Mouse (Mus musculus) midbrain, embryonic 10.5 days (tissue): ENCODE measurements around the gene Slc38a8. TPM values are rescaled to one million over a fixed set of nuclear protein-coding genes. Genes with fewer than 3 reads are reported as not detected.

Source experiments
- DNase-seq: peaks from one replicate; pipeline ENCODE4 v3.0.0-alpha.2; 2017; ENCODE audit warnings: low spot score
- H3K27ac ChIP-seq: fragments of 300-500 bp; sonication (generic); replicated peaks from 2 replicates; pipeline ENCODE4 v1.5.1; 2016; ENCODE audit warnings: mild to moderate bottlenecking
- H3K27me3 ChIP-seq: fragments of 300-500 bp; sonication (generic); 2 replicates; pipeline ENCODE4 v1.6.1; 2016; ENCODE audit warnings: low read depth, mild to moderate bottlenecking; ENCODE audit not compliant: poor library complexity, severe bottlenecking
- H3K36me3 ChIP-seq: fragments of 300-500 bp; sonication (generic); 2 replicates; pipeline ENCODE4 v1.6.1; 2016; ENCODE audit warnings: mild to moderate bottlenecking, moderate library complexity
- H3K4me1 ChIP-seq: fragments of 300-500 bp; sonication (generic); 2 replicates; pipeline ENCODE4 v1.6.1; 2016
- H3K4me3 ChIP-seq: fragments of 300-500 bp; sonication (generic); 2 replicates; pipeline ENCODE4 v1.5.1; 2016; ENCODE audit warnings: mild to moderate bottlenecking, moderate library complexity
- H3K9me3 ChIP-seq: fragments of 300-500 bp; sonication (generic); replicated peaks from 2 replicates; pipeline ENCODE4 v1.6.1; 2016; ENCODE audit warnings: mild to moderate bottlenecking
- WGBS: fragments of 180-500 bp; shearing (Covaris S2); methylation state at CpG from one replicate; pipeline ENCODE4 v1.1.7; 2016; 5-methylcytosine and 5-hydroxymethylcytosine counted together
- polyA plus RNA-seq: library from polyadenylated mRNA; unstranded; fragments of >200 nt; fragmentation: Nextera tagmentation; extraction: Ambion mirVana; gene quantifications from 2 replicates; pipeline ENCODE4 v1.2.1, GENCODE M21; 2016

Slc38a8 gene
- polyA plus RNA-seq = 0.15 and 1.1 TPM in 2 replicates

DNA sequence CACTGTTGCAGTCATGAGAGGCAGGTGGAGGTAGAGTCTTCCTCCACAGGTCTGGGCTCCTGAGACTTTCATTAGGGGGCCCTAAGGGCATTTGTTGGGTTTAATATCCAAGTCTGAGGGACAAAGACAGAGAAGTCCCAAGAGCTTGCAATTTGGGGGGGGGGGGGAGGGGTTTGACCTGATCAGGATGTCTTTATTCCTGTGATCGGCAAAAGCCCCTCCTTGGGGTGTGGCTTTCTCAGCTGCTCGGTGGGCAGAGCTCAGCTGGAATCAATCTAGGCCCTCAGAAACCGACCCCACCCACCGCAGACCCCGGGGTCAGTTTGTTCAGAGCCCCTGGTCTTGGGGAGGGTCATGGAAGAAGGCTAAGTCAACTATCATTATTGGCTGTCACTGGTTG lies at the start of gene Slc38a8:
TSS of gene Slc38a8 (minus strand) at position 101 of the 400 bp plus-strand sequence.
- H3K9me3 ChIP-seq = no peaks in the 10 kb centered on the region
- H3K27ac ChIP-seq = peak within 1 kb of the TSS; percentile 65
- H3K4me1 ChIP-seq = peaks cover 73% of the 10 kb centered on the region
- H3K36me3 ChIP-seq = peaks cover 10% of the 10 kb centered on the region
- H3K4me3 ChIP-seq = no peak within 1 kb of the TSS
- peaks cover 14% of the 10 kb centered on the region; the same call in 1 of the 2 replicates for H3K27me3 ChIP-seq
- DNase-seq = no peak
- 47% methylated on average over 5 of the region's 5 CpGs for WGBS

DNA sequence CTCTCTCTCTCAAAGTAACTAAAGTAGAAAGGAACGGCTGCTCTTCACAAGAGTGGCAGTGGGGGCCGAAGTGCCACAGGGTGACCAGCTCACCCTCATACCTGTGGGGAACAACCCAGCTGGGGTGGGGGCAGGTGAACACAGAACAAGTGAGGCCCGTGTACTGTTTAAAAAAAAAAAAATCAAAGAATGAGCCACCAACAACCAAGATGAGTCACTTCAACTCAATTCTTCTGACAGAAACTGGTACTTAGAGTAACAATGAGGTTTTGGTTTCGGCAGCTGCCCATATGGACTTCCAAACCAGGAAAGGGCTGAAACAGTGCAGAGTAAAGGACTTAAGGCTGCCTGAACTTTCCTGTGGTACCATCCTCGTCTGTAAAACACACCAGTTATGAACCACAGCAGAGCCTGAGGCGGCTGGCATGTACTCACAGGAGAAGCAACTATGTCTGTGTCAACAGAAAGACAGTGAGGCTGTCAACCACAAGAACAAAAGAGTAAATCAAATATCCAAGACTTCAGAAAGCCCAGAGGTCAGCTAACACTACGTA lies 47.1 kb upstream of the Slc38a8 start:
- DNase-seq = no peak
- Histone ChIP-seq H3K4me3 (no peak overlapping the region), H3K9me3 (no peaks in the 10 kb centered on the region), H3K27me3 (no peaks in the 10 kb centered on the region), H3K4me1 (0 out of 2 replicates have a peak, but pooled peaks cover 2% of the 10 kb centered on the region), H3K27ac (no peak overlapping the region), H3K36me3 (peaks cover 52% of the 10 kb centered on the region)
- 81% methylated on average over 7 of the region's 7 CpGs for whole genome bisulfite sequencing

DNA sequence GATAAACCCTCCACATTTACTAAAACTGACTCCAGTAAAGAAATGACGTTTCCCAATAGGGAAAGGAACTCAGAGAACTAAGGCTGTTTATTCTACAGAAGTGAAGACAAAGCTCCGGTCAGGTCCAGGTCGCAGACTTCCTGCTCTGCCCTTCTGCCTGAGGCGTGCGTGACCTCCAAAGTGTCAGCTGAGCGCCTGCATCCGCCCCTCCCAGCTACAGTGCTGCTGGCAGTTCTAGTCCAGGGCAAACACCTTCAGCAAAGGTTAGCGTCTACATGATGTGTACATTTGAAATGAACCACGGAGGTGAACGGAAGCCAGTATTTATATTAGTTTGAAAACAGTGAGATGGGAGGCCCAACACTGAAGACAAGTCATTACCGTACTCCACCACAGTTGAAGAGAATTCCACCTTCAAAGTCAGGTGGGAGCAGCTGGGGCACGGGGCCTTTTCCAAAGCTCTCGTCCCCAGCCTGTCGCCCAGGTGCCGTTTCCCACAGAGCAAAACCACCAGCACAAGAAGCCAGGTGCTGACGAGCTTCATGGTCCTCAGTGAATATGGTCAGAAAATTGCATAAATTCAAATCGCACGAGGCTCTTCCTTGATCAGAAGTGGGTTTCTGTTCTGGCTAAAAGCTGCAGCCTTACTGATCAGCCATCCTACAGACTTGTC lies 45.7 kb upstream of the Slc38a8 start:
- 91% methylated on average over 18 of the region's 18 CpGs for WGBS
- H3K4me1 ChIP-seq = no peaks in the 10 kb centered on the region
- H3K27me3 ChIP-seq = no peaks in the 10 kb centered on the region
- peaks cover 66% of the 10 kb centered on the region for H3K36me3 ChIP-seq
- no peak for DNase-seq
- H3K9me3 ChIP-seq = no peaks in the 10 kb centered on the region
- H3K27ac ChIP-seq = no peak overlapping the region
- H3K4me3 ChIP-seq = no peak overlapping the region

DNA sequence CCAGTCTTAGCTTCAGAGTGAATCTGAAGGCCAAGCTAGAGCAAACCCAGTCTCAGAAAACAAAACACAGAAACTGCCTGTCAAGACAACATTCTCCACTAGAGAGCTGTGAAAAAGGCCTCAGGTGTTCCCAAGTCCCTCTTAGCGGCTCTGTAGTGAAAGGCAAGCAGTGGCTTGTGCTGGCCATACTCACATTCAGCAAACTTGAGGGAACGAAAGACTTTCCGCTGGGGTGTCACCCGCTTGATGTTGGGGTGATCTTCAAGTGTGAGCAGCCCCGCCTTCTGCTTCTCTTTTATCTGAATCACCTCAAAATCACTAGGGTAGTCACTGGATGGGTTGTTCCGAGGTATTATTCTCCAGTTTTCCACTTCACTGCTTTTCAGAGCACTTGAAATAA lies 44.3 kb upstream of the Slc38a8 start:
- H3K4me1 ChIP-seq = no peaks in the 10 kb centered on the region
- H3K27ac ChIP-seq = no peak overlapping the region
- 95% methylated on average over 6 of the region's 6 CpGs for WGBS
- DNase-seq = no peak
- H3K27me3 ChIP-seq = no peaks in the 10 kb centered on the region
- no peak overlapping the region for H3K4me3 ChIP-seq
- peaks cover 73% of the 10 kb centered on the region for H3K36me3 ChIP-seq
- H3K9me3 ChIP-seq = no peaks in the 10 kb centered on the region

DNA sequence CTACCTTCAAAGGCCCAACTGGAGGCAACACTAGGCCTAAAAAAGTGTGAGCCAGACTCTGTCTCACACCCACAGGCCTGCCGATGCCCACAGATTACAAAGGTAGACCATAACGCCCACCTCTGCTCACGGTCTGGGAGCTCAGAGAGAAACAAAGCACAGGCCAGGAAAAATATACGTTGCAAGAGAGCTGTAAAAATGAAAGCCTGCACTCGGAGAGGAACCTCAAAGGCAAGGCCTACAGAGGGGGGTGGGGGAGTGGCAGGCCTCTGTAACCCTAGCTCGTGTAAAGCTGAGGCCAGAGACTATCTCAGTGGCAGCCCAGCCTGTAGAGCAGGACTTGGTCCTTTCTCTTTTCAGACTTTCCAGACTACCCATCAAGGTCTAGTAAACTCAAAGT lies 43.7 kb upstream of the Slc38a8 start:
- peaks cover 79% of the 10 kb centered on the region for H3K36me3 ChIP-seq
- H3K27ac ChIP-seq = no peak overlapping the region
- no peaks in the 10 kb centered on the region for H3K9me3 ChIP-seq
- H3K4me3 ChIP-seq = no peak overlapping the region
- H3K4me1 ChIP-seq = no peaks in the 10 kb centered on the region
- 91% methylated on average over 6 of the region's 6 CpGs for WGBS
- H3K27me3 ChIP-seq = no peaks in the 10 kb centered on the region
- no peak for DNase-seq

DNA sequence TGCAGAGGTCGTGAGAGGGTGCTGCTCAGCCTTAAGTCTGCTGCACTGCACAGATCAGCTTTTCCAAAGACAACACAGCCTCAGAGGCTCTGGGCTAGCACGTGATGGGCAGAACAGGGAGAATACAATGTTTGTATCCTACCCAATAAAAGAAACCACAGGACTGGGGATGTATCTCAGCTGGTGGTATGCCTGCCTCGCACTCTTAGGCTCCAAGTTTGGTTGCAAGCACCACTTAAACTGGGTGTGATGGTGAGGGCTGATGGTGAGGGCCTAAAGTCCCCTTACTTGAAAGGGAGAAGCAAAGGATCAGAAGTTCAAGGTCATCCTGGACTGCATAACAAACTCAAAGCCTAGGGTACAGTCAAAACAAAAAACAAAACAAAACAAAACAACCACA lies 43.1 kb upstream of the Slc38a8 start:
- Histone ChIP-seq H3K36me3 (peaks cover 85% of the 10 kb centered on the region), H3K9me3 (no peaks in the 10 kb centered on the region), H3K27me3 (no peaks in the 10 kb centered on the region), H3K27ac (no peak overlapping the region), H3K4me1 (no peaks in the 10 kb centered on the region), H3K4me3 (no peak overlapping the region)
- 90% methylated on average over 3 of the region's 3 CpGs for WGBS
- no peak for DNase-seq

DNA sequence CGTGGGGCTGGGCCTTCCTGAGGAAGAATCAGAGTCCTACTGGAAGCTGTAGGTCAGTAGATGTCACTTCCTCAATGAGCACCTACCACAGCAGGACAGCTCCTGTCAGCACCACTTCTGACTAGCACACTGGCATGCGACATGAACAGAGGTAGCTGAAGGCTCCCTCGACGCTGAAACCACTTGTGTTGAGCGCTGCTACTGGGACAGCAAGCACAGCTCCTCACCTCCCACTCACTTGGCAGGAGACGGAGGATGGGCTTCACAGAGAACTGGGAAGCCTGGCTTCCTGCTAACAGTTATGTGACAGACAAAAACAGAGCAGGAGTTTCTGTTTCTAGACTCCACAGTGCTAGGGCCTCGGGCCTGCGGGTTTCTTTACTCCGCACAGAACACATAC lies 30.5 kb upstream of the Slc38a8 start:
- DNase-seq = no peak
- WGBS = 95% methylated on average over 9 of the region's 9 CpGs
- Histone ChIP-seq H3K27ac (no peak overlapping the region), H3K4me1 (peaks cover 9% of the 10 kb centered on the region; the same call in 1 of the 2 replicates), H3K27me3 (no peaks in the 10 kb centered on the region), H3K36me3 (peaks cover 100% of the 10 kb centered on the region), H3K4me3 (no peak overlapping the region), H3K9me3 (no peaks in the 10 kb centered on the region)

DNA sequence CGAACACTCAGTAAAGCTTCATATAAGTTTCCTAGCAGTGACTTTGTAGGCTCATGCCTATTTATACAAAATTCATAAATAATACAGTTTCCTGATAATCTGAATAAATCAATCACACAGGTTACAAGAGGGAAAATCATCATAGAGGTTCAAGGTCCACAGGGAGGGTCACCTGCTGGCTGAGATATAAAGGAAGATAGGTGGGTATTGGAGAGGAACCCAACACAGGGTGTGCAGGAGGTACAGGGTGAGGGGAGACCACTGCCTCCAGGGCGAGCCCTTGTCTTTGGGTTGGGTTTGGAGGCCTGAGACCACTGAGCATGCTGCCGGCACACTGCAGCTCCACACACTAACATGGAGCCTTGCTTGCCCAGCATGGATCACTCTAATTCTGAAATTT lies 29.9 kb upstream of the Slc38a8 start:
- 89% methylated on average over 3 of the region's 3 CpGs for WGBS
- H3K36me3 ChIP-seq = peaks cover 100% of the 10 kb centered on the region
- no peaks in the 10 kb centered on the region for H3K27me3 ChIP-seq
- H3K27ac ChIP-seq = no peak overlapping the region
- no peak for DNase-seq
- peaks cover 9% of the 10 kb centered on the region; the same call in 1 of the 2 replicates for H3K4me1 ChIP-seq
- H3K4me3 ChIP-seq = no peak overlapping the region
- no peaks in the 10 kb centered on the region for H3K9me3 ChIP-seq

DNA sequence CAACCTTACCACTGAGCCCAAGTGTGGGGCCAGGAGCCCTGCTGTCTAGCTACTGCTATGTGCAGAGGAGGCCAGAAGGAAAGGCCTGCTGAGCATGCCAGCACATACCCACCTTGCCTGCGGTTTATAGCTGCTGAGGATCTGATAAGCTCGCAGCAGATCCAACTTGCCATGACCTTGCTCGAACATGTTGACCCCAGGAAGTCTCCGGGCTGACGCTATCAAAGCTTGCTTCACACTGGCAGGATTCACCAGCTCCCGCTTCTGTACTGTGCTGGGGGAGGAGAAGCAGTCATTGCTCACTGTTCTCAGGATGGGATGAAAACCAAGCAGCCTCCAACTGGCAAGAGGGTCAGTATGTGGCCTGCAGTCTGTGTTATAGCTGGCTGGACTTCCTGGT lies 29.4 kb upstream of the Slc38a8 start:
- peaks cover 9% of the 10 kb centered on the region; the same call in 1 of the 2 replicates for H3K4me1 ChIP-seq
- H3K4me3 ChIP-seq = no peak overlapping the region
- H3K36me3 ChIP-seq = peaks cover 98% of the 10 kb centered on the region
- 90% methylated on average over 6 of the region's 6 CpGs for WGBS
- no peaks in the 10 kb centered on the region for H3K9me3 ChIP-seq
- DNase-seq = no peak
- H3K27ac ChIP-seq = no peak overlapping the region
- H3K27me3 ChIP-seq = no peaks in the 10 kb centered on the region

DNA sequence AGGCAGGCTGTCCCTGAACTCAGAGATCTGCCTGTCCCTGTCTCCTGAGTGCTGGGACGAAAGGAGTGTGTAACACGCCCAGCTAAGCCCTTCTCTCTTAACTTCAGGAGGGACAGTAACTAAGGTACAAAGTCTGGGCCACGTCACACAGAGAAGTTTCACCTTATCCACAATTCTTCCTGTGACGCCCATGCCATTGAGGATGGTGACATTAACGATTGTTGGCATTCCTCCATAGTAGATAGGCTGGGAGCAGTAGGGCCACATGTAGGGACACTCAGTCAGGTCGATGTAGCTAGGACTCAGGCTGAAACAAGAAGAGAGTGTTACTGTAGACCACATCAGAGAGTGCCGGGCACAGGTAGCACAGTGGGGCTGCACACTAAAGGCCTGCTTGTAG lies 27.3 kb upstream of the Slc38a8 start:
- Histone ChIP-seq H3K36me3 (peaks cover 98% of the 10 kb centered on the region), H3K4me3 (no peak overlapping the region), H3K27ac (no peak overlapping the region), H3K27me3 (no peaks in the 10 kb centered on the region), H3K9me3 (no peaks in the 10 kb centered on the region), H3K4me1 (0 out of 2 replicates have a peak, but pooled peaks cover 4% of the 10 kb centered on the region)
- DNase-seq = no peak
- WGBS = 96% methylated on average over 7 of the region's 7 CpGs

DNA sequence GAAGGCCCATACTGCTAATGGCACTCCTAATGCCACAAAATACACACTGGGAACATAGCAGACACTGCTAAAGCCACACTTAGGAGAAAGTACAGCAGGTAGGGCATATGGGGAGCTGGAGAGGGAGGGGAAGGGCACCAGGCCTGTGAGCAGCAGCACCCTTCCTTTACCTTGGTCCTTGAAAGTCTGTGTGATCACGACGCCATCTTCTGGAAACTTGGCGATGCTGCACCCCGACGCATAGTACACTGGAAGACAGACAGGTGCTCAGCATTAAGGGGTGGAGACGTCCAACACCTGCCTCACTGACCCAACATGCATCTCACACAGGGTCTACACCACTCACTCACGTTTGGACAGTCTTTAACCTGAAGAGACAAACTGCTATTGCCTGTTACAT lies 18.6 kb upstream of the Slc38a8 start:
- H3K4me1 ChIP-seq = peaks cover 12% of the 10 kb centered on the region
- H3K9me3 ChIP-seq = no peaks in the 10 kb centered on the region
- no peaks in the 10 kb centered on the region for H3K27me3 ChIP-seq
- H3K27ac ChIP-seq = no peak overlapping the region
- 73% methylated on average over 7 of the region's 7 CpGs for WGBS
- H3K36me3 ChIP-seq = peaks cover 99% of the 10 kb centered on the region
- H3K4me3 ChIP-seq = no peak overlapping the region
- DNase-seq = no peak

DNA sequence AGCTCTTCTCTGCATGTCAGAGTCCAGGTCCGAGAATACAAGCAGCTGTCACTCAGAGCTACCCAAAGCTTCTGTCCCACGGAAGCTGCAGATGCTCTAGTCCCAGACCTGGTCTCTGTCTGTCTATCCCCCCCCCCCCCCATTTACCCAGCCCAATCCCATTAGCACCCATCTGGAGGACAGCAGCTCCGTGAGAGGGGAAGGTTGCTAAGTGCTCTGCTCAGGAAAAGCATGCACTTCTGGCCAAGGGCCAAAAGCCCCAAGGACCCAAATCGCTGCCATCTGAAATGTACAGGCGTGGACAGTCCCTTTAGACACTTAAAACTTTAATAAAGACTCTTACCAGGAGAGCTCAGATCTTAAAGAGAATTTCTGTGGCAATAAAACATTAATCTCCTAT lies 15.2 kb upstream of the Slc38a8 start:
- peaks cover 12% of the 10 kb centered on the region for H3K4me1 ChIP-seq
- no peak overlapping the region for H3K4me3 ChIP-seq
- no peak overlapping the region for H3K27ac ChIP-seq
- peaks cover 100% of the 10 kb centered on the region for H3K36me3 ChIP-seq
- WGBS = 71% methylated on average over 5 of the region's 5 CpGs
- H3K9me3 ChIP-seq = no peaks in the 10 kb centered on the region
- no peaks in the 10 kb centered on the region for H3K27me3 ChIP-seq
- no peak for DNase-seq

DNA sequence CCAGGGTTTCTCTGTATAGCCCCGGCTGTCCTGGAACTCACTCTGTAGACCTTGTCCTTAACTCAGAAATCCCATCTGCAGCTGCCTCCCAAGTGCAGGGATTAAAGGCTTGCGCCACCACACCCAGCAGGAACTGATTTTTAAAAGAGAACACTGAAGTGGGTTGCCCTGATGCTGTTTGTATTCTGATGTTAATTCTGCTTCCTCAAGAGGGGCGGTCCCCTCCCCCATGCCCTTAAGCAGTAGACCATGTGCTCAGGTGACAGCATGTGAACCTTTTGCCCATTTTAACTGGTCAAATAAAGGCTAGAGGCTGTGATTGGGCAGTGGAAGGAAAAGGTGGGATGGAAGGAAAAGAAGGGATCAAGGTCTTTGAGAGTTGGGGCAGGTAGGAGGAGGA lies 14.3 kb upstream of the Slc38a8 start:
- Histone ChIP-seq H3K27ac (0 out of 2 replicates have a peak overlapping the region, but pooled peaks have one; percentile 17), H3K36me3 (peaks cover 100% of the 10 kb centered on the region), H3K4me1 (peaks cover 12% of the 10 kb centered on the region), H3K4me3 (no peak overlapping the region), H3K27me3 (no peaks in the 10 kb centered on the region), H3K9me3 (no peaks in the 10 kb centered on the region)
- DNase-seq = no peak
- 50% methylated on average over 3 of the region's 3 CpGs for WGBS
